ENCODE assay signal across 14 mouse cellular contexts in the genomic region with DNA sequence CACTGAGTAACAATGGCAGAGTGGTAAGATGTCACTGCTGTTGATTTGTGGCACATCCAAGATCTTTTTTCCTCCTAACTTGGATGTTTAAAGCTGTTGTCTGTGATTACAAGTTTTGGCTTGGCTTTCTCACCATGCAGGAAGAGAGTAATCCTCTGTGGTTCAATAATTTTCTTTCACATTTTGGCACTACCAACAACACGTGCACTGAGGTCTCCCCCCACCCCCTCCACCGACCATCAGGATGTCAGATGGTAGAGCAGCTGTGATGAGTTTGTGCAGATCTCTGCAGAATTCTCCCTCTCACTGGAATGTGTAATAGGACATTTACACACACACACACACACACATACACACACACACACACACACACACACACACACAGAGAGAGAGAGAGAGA.
A peak's percentile ranks its signal among the peaks of the same experiment; 100 is the strongest.
DNase-seq lines count a peak whose midpoint lies in the region.
"Had no signal": no experiment of that assay in that cellular context is flagged by ENCODE, and none has a peak within 500 bp of the region (broad histone marks: within the 10 kb centered on the region; RNA-seq: fewer than 3 reads in every experiment).

No protein-coding gene starts in this region.

- peak; percentile 95 for DNase-seq in heart, adult 11 months
- DNase-seq in heart, adult 8-10 months (ENCODE audit: low spot score), result no peak
- peak; percentile 11 for DNase-seq in left cerebral cortex, postnatal 4 days
- no peak for DNase-seq in left cerebral cortex, postnatal 10 days (ENCODE audit: extremely low spot score in 1 of 2, low spot score in 2 of 2)
- DNase-seq in gastrocnemius, postnatal 10 days, result peak; percentile 4
- DNase-seq in adrenal gland, adult 18-20 months (ENCODE audit: low spot score in 2 of 2), result no peak
- DNase-seq in adipocyte (ENCODE audit: low spot score), result no peak
- DNase-seq: adrenal gland, postnatal 25 days; cerebellum, adult 9-11 months; heart, adult 2 months; kidney, postnatal 25 days; liver; lung, postnatal 4 days; thymus, postnatal 4 days had no signal

- intact Hi-C loops in left cerebral cortex, postnatal 4 days (cut with DNase I), result no loop called here
- intact Hi-C loops in left cerebral cortex, postnatal 10 days (cut with DNase I), result no loop called here

Comparison
In these comparisons a context has a peak if more than half of its experiments do, and no peak if none do; other contexts are left out.
1. DNase-seq: peak in heart, adult 11 months (single experiment), left cerebral cortex, postnatal 4 days (single experiment) and gastrocnemius, postnatal 10 days (single experiment); none in heart, adult 8-10 months (single experiment), left cerebral cortex, postnatal 10 days (0 of 2), adrenal gland, adult 18-20 months (0 of 2) and adipocyte (single experiment).